Mouse (Mus musculus) cerebellum, postnatal 36 days (tissue): ENCODE results near the gene Vmn2r52.
"Not testable (repeated sequence)": the region's sequence is repeated elsewhere in the genome, so short reads cannot be mapped to it uniquely, and the experiment has no call there.

Experiments
- DNase-seq, 2 experiments: peaks; one replicate each; pipeline ENCODE4 v3.0.0; 2021 to 2022; ENCODE audit warnings: mixed read lengths in 2 of 2

Vmn2r52 gene

DNA sequence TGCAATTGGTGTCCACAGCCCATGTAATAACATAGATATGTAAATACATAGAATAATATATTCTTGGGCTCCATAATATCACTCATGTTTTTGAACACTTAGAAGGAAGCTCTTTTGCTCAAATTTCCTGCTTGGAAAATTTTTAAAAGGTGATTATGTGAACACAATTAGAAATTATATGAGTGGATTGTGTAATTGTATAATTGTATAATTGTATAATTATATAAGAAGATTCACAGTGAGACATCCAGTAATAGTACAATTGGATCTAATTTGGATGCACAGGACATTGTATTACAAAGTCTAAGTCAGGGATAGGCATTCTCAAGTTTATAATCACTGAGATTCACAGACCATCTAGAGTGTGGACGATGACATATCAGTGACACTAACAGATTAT is at the start of gene Vmn2r52:
Vmn2r52 (minus strand) TSS at position 101 of the 400 bp plus-strand sequence.
- no peak for DNase-seq

DNA sequence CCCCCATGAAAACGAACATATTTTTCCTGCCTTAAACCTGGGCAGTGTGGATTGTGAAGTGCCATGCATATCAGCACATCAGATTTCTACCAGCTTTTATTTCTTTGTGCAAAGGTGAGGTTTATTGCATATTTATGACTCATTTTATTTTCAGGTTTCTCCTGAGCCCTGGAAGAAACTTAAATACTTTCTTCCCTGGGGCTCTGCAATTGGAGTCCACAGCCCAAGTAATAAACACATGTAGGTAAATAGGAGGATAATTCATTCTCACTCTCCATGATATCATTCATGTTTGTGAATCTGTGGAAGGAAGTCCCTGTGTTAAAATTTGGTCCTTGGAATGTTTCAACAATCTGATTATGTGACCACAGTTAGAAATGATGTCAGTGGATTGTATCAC is 70.7 kb downstream of the Vmn2r52 start, which contains the start of gene Vmn2r51:
Vmn2r51 (minus strand) TSS at position 101 of the 400 bp plus-strand sequence.
- DNase-seq: not testable (repeated sequence)
